In genomic region chr7:89397837-89398534, GRCm38 (mm10) we compare ENCODE assay signal across 20 mouse cellular contexts. TPM values are rescaled to one million over a fixed set of nuclear protein-coding genes. Genes with fewer than 3 reads are reported as not detected.
A peak's percentile ranks its signal among the peaks of the same experiment; 100 is the strongest.
DNase-seq lines count a peak whose midpoint lies in the region; ATAC-seq and TF ChIP-seq lines count a peak whose summit lies in the region.
"Had no signal": no experiment of that assay in that cellular context is flagged by ENCODE, and none has a peak within 500 bp of the region (broad histone marks: within the 10 kb centered on the region; RNA-seq: fewer than 3 reads in every experiment).

No protein-coding gene starts in this region.

- WGBS in liver, embryonic 16.5 days (ENCODE audit: insufficient replicate concordance) = 46% methylated on average over 3 of the region's 3 CpGs
- 63% methylated on average over 3 of the region's 3 CpGs for WGBS in liver, embryonic 12.5 days (ENCODE audit: insufficient replicate concordance)
- WGBS in intestine, embryonic 16.5 days = 60% methylated on average over 3 of the region's 3 CpGs
- 47% methylated on average over 3 of the region's 3 CpGs for WGBS in stomach, postnatal 0 days

- TF ChIP-seq EP300 in stomach, postnatal 0 days (optimal IDR thresholded peaks at IDR 0.05) = no peak

- no peak overlapping the region for H3K27ac ChIP-seq in liver, embryonic 16.5 days (ENCODE audit: low read length)
- no peak overlapping the region for H3K27ac ChIP-seq in liver, embryonic 12.5 days
- H3K27ac ChIP-seq in intestine, embryonic 16.5 days (ENCODE audit: low read length) = no peak overlapping the region
- H3K27ac ChIP-seq in stomach, postnatal 0 days (replicated peaks) = 0 out of 2 replicates have a peak overlapping the region, but pooled peaks have one; percentile 5
- H3K27ac ChIP-seq: embryonic facial prominence, embryonic 15.5 days; forebrain, embryonic 10.5 days; hindbrain, embryonic 13.5 days had no signal

- H3K4me3 ChIP-seq in liver, embryonic 16.5 days (ENCODE audit: low read depth, low read length) = no peak overlapping the region
- no peak overlapping the region for H3K4me3 ChIP-seq in liver, embryonic 12.5 days
- H3K4me3 ChIP-seq in intestine, embryonic 16.5 days (ENCODE audit: low read length) = no peak overlapping the region
- no peak overlapping the region for H3K4me3 ChIP-seq in myocyte
- no peak overlapping the region for H3K4me3 ChIP-seq in stomach, postnatal 0 days (ENCODE audit: low read depth, low read length)
- H3K4me3 ChIP-seq: embryonic facial prominence, embryonic 15.5 days; erythroblast, embryonic 14.5 days; forebrain, embryonic 10.5 days; hindbrain, embryonic 13.5 days had no signal

- ATAC-seq in liver, embryonic 16.5 days (ENCODE audit: low read depth) = peak; percentile 66
- no peak for ATAC-seq in liver, embryonic 12.5 days
- ATAC-seq in intestine, embryonic 16.5 days = peak; percentile 49
- ATAC-seq in stomach, postnatal 0 days (ENCODE audit: low FRiP score, low TSS enrichment) = peak; percentile 90
- ATAC-seq: forebrain, embryonic 14.5 days had no signal

- peaks cover 7% of the 10 kb centered on the region for H3K27me3 ChIP-seq in liver, embryonic 16.5 days (ENCODE audit: control insufficient read depth, insufficient read depth, low read depth, low read length)
- H3K27me3 ChIP-seq in liver, embryonic 12.5 days (replicated peaks) = peaks cover 19% of the 10 kb centered on the region
- H3K27me3 ChIP-seq in intestine, embryonic 16.5 days (replicated peaks; ENCODE audit: control insufficient read depth, insufficient read depth, low read length) = 0 out of 2 replicates have a peak, but pooled peaks cover 2% of the 10 kb centered on the region
- no peaks in the 10 kb centered on the region for H3K27me3 ChIP-seq in myocyte (ENCODE audit: control insufficient read depth, insufficient read depth, insufficient read length)
- H3K27me3 ChIP-seq in stomach, postnatal 0 days (ENCODE audit: control insufficient read depth, insufficient read depth, low read length) = no peaks in the 10 kb centered on the region

- H3K4me1 ChIP-seq in liver, embryonic 16.5 days (ENCODE audit: control insufficient read depth, low read depth, low read length) = no peaks in the 10 kb centered on the region
- peaks cover 4% of the 10 kb centered on the region for H3K4me1 ChIP-seq in liver, embryonic 12.5 days
- peaks cover 13% of the 10 kb centered on the region for H3K4me1 ChIP-seq in intestine, embryonic 16.5 days (ENCODE audit: control insufficient read depth, insufficient read depth, low read length)
- H3K4me1 ChIP-seq in stomach, postnatal 0 days (replicated peaks; ENCODE audit: control insufficient read depth, insufficient read depth) = no peaks in the 10 kb centered on the region

- TF ChIP-seq POLR2A in myocyte (IDR thresholded peaks at IDR 0.05; ENCODE audit: insufficient read length, low read depth) = no peak

- peak; percentile 48 for DNase-seq in stomach, postnatal 0 days (ENCODE audit: low spot score)
- DNase-seq in frontal cortex, postnatal 10 days (ENCODE audit: low spot score in 2 of 2) = no peak
- DNase-seq in ovary, postnatal 36 days (ENCODE audit: low spot score) = no peak
- DNase-seq: adrenal gland, postnatal 10 days; cerebellum, adult 11 months; cerebellum, adult 8-10 months; cerebellum, postnatal 14 days; embryo, embryonic 11 days; gastrocnemius, postnatal 36 days; heart, adult 11 months; heart, postnatal 10 days had no signal

- H3K9me3 ChIP-seq in liver, embryonic 16.5 days (replicated peaks; ENCODE audit: control insufficient read depth, low read length) = no peaks in the 10 kb centered on the region
- no peaks in the 10 kb centered on the region for H3K9me3 ChIP-seq in liver, embryonic 12.5 days (replicated peaks)
- no peaks in the 10 kb centered on the region for H3K9me3 ChIP-seq in intestine, embryonic 16.5 days (ENCODE audit: control insufficient read depth, low read length)
- H3K9me3 ChIP-seq in stomach, postnatal 0 days (ENCODE audit: control insufficient read depth, low read length) = no peaks in the 10 kb centered on the region
- H3K9me3 ChIP-seq: embryonic facial prominence, embryonic 15.5 days; forebrain, embryonic 10.5 days had no signal

- H3K9ac ChIP-seq in liver, embryonic 16.5 days (ENCODE audit: low read depth, low read length) = no peak overlapping the region
- H3K9ac ChIP-seq in liver, embryonic 12.5 days = no peak overlapping the region
- H3K9ac ChIP-seq in intestine, embryonic 16.5 days (ENCODE audit: low read depth, low read length) = no peak overlapping the region
- no peak overlapping the region for H3K9ac ChIP-seq in stomach, postnatal 0 days (ENCODE audit: low read length)
- H3K9ac ChIP-seq: embryonic facial prominence, embryonic 15.5 days; hindbrain, embryonic 13.5 days had no signal

- no peaks in the 10 kb centered on the region for H3K79me2 ChIP-seq in myocyte (ENCODE audit: control insufficient read depth, insufficient read depth)

- no peak overlapping the region for H3ac ChIP-seq in myocyte (ENCODE audit: control insufficient read depth, insufficient read length)

- H3K36me3 ChIP-seq in liver, embryonic 16.5 days (ENCODE audit: control insufficient read depth, insufficient read depth) = no peaks in the 10 kb centered on the region
- H3K36me3 ChIP-seq in liver, embryonic 12.5 days = no peaks in the 10 kb centered on the region
- H3K36me3 ChIP-seq in intestine, embryonic 16.5 days (ENCODE audit: control insufficient read depth, insufficient read depth, low read length) = no peaks in the 10 kb centered on the region
- no peaks in the 10 kb centered on the region for H3K36me3 ChIP-seq in myocyte (ENCODE audit: control insufficient read depth, insufficient read depth)
- no peaks in the 10 kb centered on the region for H3K36me3 ChIP-seq in stomach, postnatal 0 days (ENCODE audit: control insufficient read depth, insufficient read depth, low read length)
- H3K36me3 ChIP-seq: embryonic facial prominence, embryonic 15.5 days; forebrain, embryonic 10.5 days; hindbrain, embryonic 13.5 days had no signal

- no peak overlapping the region for H3K4me2 ChIP-seq in liver, embryonic 16.5 days (ENCODE audit: low read depth, low read length)
- H3K4me2 ChIP-seq in liver, embryonic 12.5 days = no peak overlapping the region
- no peak overlapping the region for H3K4me2 ChIP-seq in intestine, embryonic 16.5 days (ENCODE audit: low read depth, low read length)
- H3K4me2 ChIP-seq in myocyte (ENCODE audit: low read depth) = no peak overlapping the region
- no peak overlapping the region for H3K4me2 ChIP-seq in stomach, postnatal 0 days (replicated peaks; ENCODE audit: low read depth)
- H3K4me2 ChIP-seq: embryonic facial prominence, embryonic 15.5 days; hindbrain, embryonic 13.5 days had no signal

- TF ChIP-seq CTCF in stomach, postnatal 0 days (IDR thresholded peaks at IDR 0.05; ENCODE audit: low read depth) = no peak

TF ChIP-seq in myocyte, 11 proteins besides CTCF, POLR2A, EP300 and RAD21:
- no peak for TF ChIP-seq TCF12 (IDR thresholded peaks at IDR 0.05; ENCODE audit: insufficient read depth, poor library complexity, severe bottlenecking)
- no peak for TF ChIP-seq CEBPB (IDR thresholded peaks at IDR 0.05; ENCODE audit: insufficient read depth, poor library complexity, severe bottlenecking)
- no peak for TF ChIP-seq E2F4 (IDR thresholded peaks at IDR 0.05; ENCODE audit: insufficient read depth)
- no peak for TF ChIP-seq TCF3 (IDR thresholded peaks at IDR 0.05; ENCODE audit: insufficient read length, low read depth)
- TF ChIP-seq MYOG (IDR thresholded peaks at IDR 0.05; ENCODE audit: control insufficient read depth in 1 of 3, insufficient read depth in 1 of 3, insufficient read length in 2 of 3, low read depth in 2 of 3) = no peak
- no peak for TF ChIP-seq POLR2AphosphoS2 (IDR thresholded peaks at IDR 0.05; ENCODE audit: insufficient read length, low read depth)
- TF ChIP-seq USF1 (IDR thresholded peaks at IDR 0.05; ENCODE audit: low read depth) = peak; percentile 23
- TF ChIP-seq REST (IDR thresholded peaks at IDR 0.05; ENCODE audit: insufficient read depth, insufficient read length) = no peak
TF ChIP-seq in myocyte: peak in this region for 1.

RNA-seq across cellular contexts. Expression of gene Tmem135, which starts 6.0 kb away (rescaled TPM):
- 17.6 and 18.6 TPM in 2 replicates for polyA plus RNA-seq in liver, embryonic 16.5 days (2015; fragmentation: Nextera tagmentation; extraction: Ambion mirVana)
- polyA plus RNA-seq in liver, embryonic 12.5 days (2016; fragmentation: Nextera tagmentation; extraction: Ambion mirVana) = 16.0 and 16.7 TPM in 2 replicates
- 54.6 and 63.1 TPM in 2 replicates for polyA plus RNA-seq in intestine, embryonic 16.5 days (2015; fragmentation: Nextera tagmentation; extraction: Ambion mirVana)
- 13.1 TPM for polyA plus RNA-seq in myocyte (2012; fragmentation: generic; extraction: Trizol)
- 21.0 and 21.2 TPM in 2 replicates for polyA plus RNA-seq in stomach, postnatal 0 days (2015; fragmentation: Nextera tagmentation; extraction: Ambion mirVana)

RNA-seq across cellular contexts. Expression of gene Fzd4, which starts 6.2 kb away (rescaled TPM):
- polyA plus RNA-seq in liver, embryonic 16.5 days (2015; fragmentation: Nextera tagmentation; extraction: Ambion mirVana) = 2.0 and 2.6 TPM in 2 replicates
- polyA plus RNA-seq in liver, embryonic 12.5 days (2016; fragmentation: Nextera tagmentation; extraction: Ambion mirVana) = 3.5 and 4.5 TPM in 2 replicates
- polyA plus RNA-seq in intestine, embryonic 16.5 days (2015; fragmentation: Nextera tagmentation; extraction: Ambion mirVana) = 7.4 and 8.9 TPM in 2 replicates
- polyA plus RNA-seq in myocyte (2012; fragmentation: generic; extraction: Trizol) = 5.0 TPM
- 7.5 and 8.1 TPM in 2 replicates for polyA plus RNA-seq in stomach, postnatal 0 days (2015; fragmentation: Nextera tagmentation; extraction: Ambion mirVana)
- polyA plus RNA-seq: erythroblast, embryonic 14.5 days had no signal
